Mouse (Mus musculus): ENCODE results near the gene Map3k5. TPM values are rescaled to one million over a fixed set of nuclear protein-coding genes. Genes with fewer than 3 reads are reported as not detected.

Map3k5 gene
- polyA plus RNA-seq, 1 experiment, result 4.0 TPM

DNA sequence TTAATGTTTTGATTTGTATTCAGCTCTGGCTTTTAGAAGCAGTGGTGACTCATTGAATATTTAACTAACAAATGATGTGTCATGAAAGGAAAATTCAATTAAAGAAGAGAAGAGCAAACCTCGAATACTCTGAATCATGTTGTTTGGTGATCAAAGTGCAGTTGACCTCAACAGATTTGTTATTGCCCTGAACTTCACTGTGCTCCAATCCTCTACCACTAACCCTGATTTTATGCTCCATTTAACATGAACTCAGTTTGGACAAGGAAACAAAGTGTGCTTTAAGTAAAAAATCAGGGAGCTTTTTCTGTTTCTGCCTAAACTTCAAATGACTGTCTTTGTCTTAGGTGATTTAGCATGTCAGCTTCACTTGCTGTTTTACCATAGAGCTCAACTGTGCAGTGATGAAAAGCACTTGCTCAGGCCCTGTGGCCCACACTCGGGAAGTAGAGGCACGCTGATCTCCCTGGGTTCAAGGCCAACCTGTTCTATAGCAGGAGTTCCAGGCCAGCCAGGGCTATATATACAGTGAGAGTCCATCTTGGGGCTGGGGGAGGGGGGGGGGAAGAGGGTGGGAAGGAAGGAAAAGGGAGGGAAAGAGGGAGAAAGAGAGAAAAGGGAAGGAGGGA is 57.1 kb downstream of the Map3k5 start:
- peak overlapping the region; percentile 80 for H3K27ac ChIP-seq (ENCODE audit: insufficient read depth, low read length)
- H3K36me3 ChIP-seq (ENCODE audit: control insufficient read depth, insufficient read depth, low read length), result no peaks in the 10 kb centered on the region
- TF ChIP-seq POLR2A (IDR thresholded peaks at IDR 0.05; ENCODE audit: low read depth, low read length) (no peak), CTCF (IDR thresholded peaks at IDR 0.05; ENCODE audit: extremely low read depth, insufficient read depth, insufficient read length, insufficient replicate concordance) (no peak)
- no peaks in the 10 kb centered on the region for H3K27me3 ChIP-seq (ENCODE audit: control insufficient read depth, insufficient read depth, low read length)
- WGBS, result 22% methylated on average over 3 of the region's 3 CpGs
- DNase-seq (ENCODE audit: low read depth in 1 of 2, low spot score in 2 of 2), result no peak
- no peak overlapping the region for H3K4me3 ChIP-seq (ENCODE audit: extremely low read depth, insufficient read depth, insufficient read length)
- peaks cover 28% of the 10 kb centered on the region for H3K4me1 ChIP-seq (ENCODE audit: control insufficient read depth, insufficient read depth, insufficient read length)

GRCm38 (mm10) chr10:19991866-19992252 is 57.6 kb downstream of the Map3k5 start:
- no peak for TF ChIP-seq CTCF (IDR thresholded peaks at IDR 0.05; ENCODE audit: extremely low read depth, insufficient read depth, insufficient read length, insufficient replicate concordance)
- no peak for TF ChIP-seq POLR2A (IDR thresholded peaks at IDR 0.05; ENCODE audit: low read depth, low read length)
- 8% methylated on average over 3 of the region's 3 CpGs for WGBS
- H3K4me1 ChIP-seq (ENCODE audit: control insufficient read depth, insufficient read depth, insufficient read length), result peaks cover 28% of the 10 kb centered on the region
- H3K36me3 ChIP-seq (ENCODE audit: control insufficient read depth, insufficient read depth, low read length), result no peaks in the 10 kb centered on the region
- peak; percentile 64 to 81 for DNase-seq (ENCODE audit: low read depth in 1 of 2, low spot score in 2 of 2)
- no peaks in the 10 kb centered on the region for H3K27me3 ChIP-seq (ENCODE audit: control insufficient read depth, insufficient read depth, low read length)
- H3K4me3 ChIP-seq (ENCODE audit: extremely low read depth, insufficient read depth, insufficient read length), result no peak overlapping the region
- H3K27ac ChIP-seq (ENCODE audit: insufficient read depth, low read length), result peak overlapping the region; percentile 64

- DNase-seq (ENCODE audit: low read depth in 1 of 2, low spot score in 2 of 2), result peak in 1 of 2 experiments; percentile 49
- TF ChIP-seq CTCF (IDR thresholded peaks at IDR 0.05; ENCODE audit: extremely low read depth, insufficient read depth, insufficient read length, insufficient replicate concordance) (no peak), POLR2A (IDR thresholded peaks at IDR 0.05; ENCODE audit: low read depth, low read length) (no peak)
- H3K4me3 ChIP-seq (ENCODE audit: extremely low read depth, insufficient read depth, insufficient read length), result no peak overlapping the region
- H3K27me3 ChIP-seq (ENCODE audit: control insufficient read depth, insufficient read depth, low read length), result no peaks in the 10 kb centered on the region
- no peak overlapping the region for H3K27ac ChIP-seq (ENCODE audit: insufficient read depth, low read length)
- H3K4me1 ChIP-seq (ENCODE audit: control insufficient read depth, insufficient read depth, insufficient read length), result peaks cover 36% of the 10 kb centered on the region
- WGBS, result 70% methylated on average over 14 of the region's 14 CpGs
- H3K36me3 ChIP-seq (ENCODE audit: control insufficient read depth, insufficient read depth, low read length), result no peaks in the 10 kb centered on the region
Measured at GRCm38 (mm10) chr10:19994469-19995450, 60.5 kb downstream of the Map3k5 start.

- TF ChIP-seq POLR2A (IDR thresholded peaks at IDR 0.05; ENCODE audit: low read depth, low read length) (no peak), CTCF (IDR thresholded peaks at IDR 0.05; ENCODE audit: extremely low read depth, insufficient read depth, insufficient read length, insufficient replicate concordance) (no peak)
- Histone ChIP-seq H3K4me1 (ENCODE audit: control insufficient read depth, insufficient read depth, insufficient read length) (peaks cover 37% of the 10 kb centered on the region), H3K36me3 (ENCODE audit: control insufficient read depth, insufficient read depth, low read length) (no peaks in the 10 kb centered on the region), H3K4me3 (ENCODE audit: extremely low read depth, insufficient read depth, insufficient read length) (no peak overlapping the region), H3K27ac (ENCODE audit: insufficient read depth, low read length) (no peak overlapping the region), H3K27me3 (ENCODE audit: control insufficient read depth, insufficient read depth, low read length) (no peaks in the 10 kb centered on the region)
- WGBS, result 85% methylated on average over 3 of the region's 3 CpGs
- DNase-seq (ENCODE audit: low read depth in 1 of 2, low spot score in 2 of 2), result no peak
Measured at GRCm38 (mm10) chr10:19996151-19996550, 61.9 kb downstream of the Map3k5 start.

GRCm38 (mm10) chr10:19999703-20000407 is 65.6 kb downstream of the Map3k5 start:
- Histone ChIP-seq H3K27ac (ENCODE audit: insufficient read depth, low read length) (no peak overlapping the region), H3K4me3 (ENCODE audit: extremely low read depth, insufficient read depth, insufficient read length) (no peak overlapping the region), H3K4me1 (ENCODE audit: control insufficient read depth, insufficient read depth, insufficient read length) (peaks cover 37% of the 10 kb centered on the region), H3K27me3 (ENCODE audit: control insufficient read depth, insufficient read depth, low read length) (no peaks in the 10 kb centered on the region), H3K36me3 (ENCODE audit: control insufficient read depth, insufficient read depth, low read length) (no peaks in the 10 kb centered on the region)
- WGBS, result 41% methylated on average over 4 of the region's 4 CpGs
- peak in 1 of 2 experiments; percentile 60 for DNase-seq (ENCODE audit: low read depth in 1 of 2, low spot score in 2 of 2)
- TF ChIP-seq CTCF (IDR thresholded peaks at IDR 0.05; ENCODE audit: extremely low read depth, insufficient read depth, insufficient read length, insufficient replicate concordance) (no peak), POLR2A (IDR thresholded peaks at IDR 0.05; ENCODE audit: low read depth, low read length) (no peak)

GRCm38 (mm10) chr10:20000408-20000770 is 66.1 kb downstream of the Map3k5 start:
- Histone ChIP-seq H3K4me3 (ENCODE audit: extremely low read depth, insufficient read depth, insufficient read length) (no peak overlapping the region), H3K27me3 (ENCODE audit: control insufficient read depth, insufficient read depth, low read length) (no peaks in the 10 kb centered on the region), H3K36me3 (ENCODE audit: control insufficient read depth, insufficient read depth, low read length) (no peaks in the 10 kb centered on the region), H3K4me1 (ENCODE audit: control insufficient read depth, insufficient read depth, insufficient read length) (peaks cover 38% of the 10 kb centered on the region), H3K27ac (ENCODE audit: insufficient read depth, low read length) (peak overlapping the region; percentile 69)
- peak; percentile 33 to 57 for DNase-seq (ENCODE audit: low read depth in 1 of 2, low spot score in 2 of 2)
- WGBS, result 55% methylated on average over 8 of the region's 8 CpGs
- TF ChIP-seq POLR2A (IDR thresholded peaks at IDR 0.05; ENCODE audit: low read depth, low read length), result no peak
- TF ChIP-seq CTCF (IDR thresholded peaks at IDR 0.05; ENCODE audit: extremely low read depth, insufficient read depth, insufficient read length, insufficient replicate concordance), result no peak

Data from spleen, adult 2 months (tissue).